Mouse (Mus musculus): ENCODE data around the gene Gm14744. TPM values are rescaled to one million over a fixed set of nuclear protein-coding genes. Genes with fewer than 3 reads are reported as not detected.
"Not testable (repeated sequence)": the region's sequence is repeated elsewhere in the genome, so short reads cannot be mapped to it uniquely, and the experiment has no call there.

Gm14744 gene
- total RNA-seq (2021), result not detected
- long read RNA-seq, experiment 1, result 0 reads
- long read RNA-seq, experiment 2, result 0 reads

- DNase-seq (ENCODE audit: low spot score in 2 of 2), result not testable (repeated sequence)
These were observed at the start of gene Gm14744 for GRCm38 (mm10) chrX:77864458-77864857. Gene Gm14744 (plus strand): TSS chrX:77864758.

- no peak for DNase-seq (ENCODE audit: low spot score in 2 of 2)
These were observed 11.0 kb upstream of the Gm14744 start, which contains the start of gene Pbsn for GRCm38 (mm10) chrX:77853523-77853922. Gene Pbsn (minus strand): TSS chrX:77853623.

- not testable (repeated sequence) for DNase-seq (ENCODE audit: low spot score in 2 of 2)
These were observed 15.5 kb downstream of the Gm14744 start for GRCm38 (mm10) chrX:77880033-77880432.

Other genes starting within 250 kb of the Gm14744 start
- 10 to 100 TPM; 11.2 to 11.7 TPM for gene Prkx, start 68.5 kb upstream of the Gm14744 start, total RNA-seq (2021)
- not detected for gene Pbsn, start 11.1 kb upstream of the Gm14744 start, total RNA-seq (2021)
- not detected for gene 5430402E10Rik, start 60.3 kb downstream of the Gm14744 start, total RNA-seq (2021)
- not detected for gene Obp1a, start 226.6 kb downstream of the Gm14744 start, total RNA-seq (2021)